Mouse (Mus musculus) lung, adult 10 weeks (tissue): ENCODE data around the gene Hnrnpf. TPM values are rescaled to one million over a fixed set of nuclear protein-coding genes. Genes with fewer than 3 reads are reported as not detected.

Experiments used
- polyA plus RNA-seq: library from polyadenylated mRNA; stranded (reverse); fragments of 350-450 nt; fragmentation: Illumina TruSeq; extraction: RNeasy Lipid Tissue Mini Kit (QIAGEN cat#74804); gene quantifications from one replicate; pipeline ENCODE4 v1.2.3, GENCODE M21; 2014; ENCODE audit warnings: low read depth, low replicate concordance; ENCODE audit not compliant: insufficient read depth

The Hnrnpf gene
- polyA plus RNA-seq: 212 TPM

GRCm38 (mm10) chr6:117900126-117901080 lies at the start of gene Hnrnpf:
Gene Hnrnpf, plus strand, starts transcription at chr6:117900324.

GRCm38 (mm10) chr6:117861848-117862247 lies 38.3 kb upstream of the Hnrnpf start, which contains the start of gene Zfp239:
Gene Zfp239, plus strand, starts transcription at chr6:117862100.

GRCm38 (mm10) chr6:117937222-117937932 lies 37.3 kb downstream of the Hnrnpf start, which contains the start of gene Fxyd4:
Gene Fxyd4, minus strand, starts transcription at chr6:117937692.

Other genes with a start within 250 kb of the Hnrnpf start
- 43.1 TPM for gene Zfp637, start 59.1 kb upstream of the Hnrnpf start, polyA plus RNA-seq
- gene Zfp239, start 38.2 kb upstream of the Hnrnpf start, polyA plus RNA-seq: 0.49 TPM
- 1.3 TPM for gene Fxyd4, start 37.4 kb downstream of the Hnrnpf start, polyA plus RNA-seq
- gene Rasgef1a, start 111.1 kb downstream of the Hnrnpf start, polyA plus RNA-seq: 31.6 TPM
- 38.7 TPM for gene Csgalnact2, start 238.8 kb downstream of the Hnrnpf start, polyA plus RNA-seq